Mouse (Mus musculus): ENCODE measurements at regions not wholly inside any gene's neighbourhood (a gene's known extent, or its start where the extent isn't known, plus 50 kb on each side); places are given as distances from the start of the nearest gene placed in this dataset.

DNA sequence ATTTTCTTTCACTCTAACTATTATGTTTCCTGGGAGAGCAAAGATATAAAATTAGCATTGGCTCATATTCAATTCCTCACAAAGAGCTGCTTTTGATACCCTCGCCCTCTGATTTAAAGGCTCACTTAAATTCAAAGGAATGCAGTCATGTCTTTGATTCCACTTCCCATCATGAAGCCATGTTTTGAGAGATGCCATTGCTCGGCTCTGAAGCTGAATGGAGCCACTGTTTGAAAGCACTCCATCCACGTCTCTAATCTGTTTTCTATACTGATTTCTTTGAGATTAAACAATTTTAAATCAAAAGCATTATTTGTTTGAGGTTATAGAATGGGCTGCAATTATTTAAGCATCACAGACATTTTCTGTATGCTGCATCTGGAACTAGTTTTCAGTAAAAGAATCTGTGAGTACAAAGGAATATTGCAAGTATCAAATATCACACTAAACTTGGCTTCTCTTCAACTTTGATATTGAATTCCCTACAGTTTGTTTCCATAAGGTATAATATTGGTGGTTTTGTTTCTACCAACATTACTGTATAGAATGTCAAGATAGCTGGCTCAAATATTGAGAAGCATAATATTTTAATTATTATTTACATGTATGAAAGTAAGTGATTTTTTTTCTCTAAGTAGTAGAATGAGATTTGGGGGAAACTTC lies 126.4 kb downstream of the Rpl10l start:
- 27% methylated on average over 3 of the region's 3 CpGs for WGBS

DNA sequence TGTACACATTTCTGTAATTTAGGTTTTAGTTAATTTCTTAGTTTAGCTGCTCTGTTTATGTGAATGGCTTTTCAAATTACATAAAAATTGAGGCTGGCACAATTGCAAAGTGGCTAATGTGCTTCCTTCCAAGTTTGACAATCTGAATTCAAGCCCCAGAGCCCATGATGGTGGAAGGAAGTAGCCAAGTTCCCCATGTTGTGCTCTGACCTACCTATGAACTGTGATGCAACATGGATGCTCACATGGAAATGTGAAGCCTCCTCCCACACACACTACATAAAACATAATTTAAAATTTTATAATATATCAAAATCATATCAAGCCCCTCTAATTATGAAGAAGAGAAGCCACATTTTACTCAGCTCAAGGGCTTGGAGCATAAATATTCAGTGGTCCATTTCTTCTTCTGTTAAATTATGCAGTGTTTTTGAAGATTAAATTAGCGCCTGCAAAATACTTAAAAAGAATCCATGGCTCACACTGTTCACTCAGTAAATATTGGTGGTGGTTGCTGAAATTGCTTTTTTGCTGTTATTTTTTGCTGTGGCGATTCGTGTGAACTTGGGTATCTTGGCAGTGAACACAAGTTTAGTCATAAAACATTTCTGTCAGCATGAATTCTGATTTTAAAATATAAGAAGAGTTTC lies 127.1 kb downstream of the Rpl10l start:
- no peak overlapping the region for H3K9ac ChIP-seq (replicated peaks)
- H3K27me3 ChIP-seq = no peaks in the 10 kb centered on the region
- H3K9me3 ChIP-seq = no peaks in the 10 kb centered on the region
- H3K4me1 ChIP-seq = no peaks in the 10 kb centered on the region
- 65% methylated on average over 3 of the region's 3 CpGs for WGBS
- no peak overlapping the region for H3K4me3 ChIP-seq
- H3K36me3 ChIP-seq = no peaks in the 10 kb centered on the region
- H3K4me2 ChIP-seq (replicated peaks) = no peak overlapping the region
- no peak overlapping the region for H3K27ac ChIP-seq (replicated peaks)
- ATAC-seq (ENCODE audit: low FRiP score, low read depth) = 0 out of 2 replicates have a peak, but pooled peaks have one; percentile 30

More for the DNA sequence above, 126.4 kb downstream of the Rpl10l start:
- H3K27me3 ChIP-seq = no peaks in the 10 kb centered on the region
- H3K9ac ChIP-seq (replicated peaks) = no peak overlapping the region
- no peaks in the 10 kb centered on the region for H3K36me3 ChIP-seq
- no peak overlapping the region for H3K4me3 ChIP-seq
- no peak overlapping the region for H3K27ac ChIP-seq (replicated peaks)
- peak; percentile 62; the same call in 1 of the 2 replicates for ATAC-seq (ENCODE audit: low FRiP score, low read depth)
- H3K9me3 ChIP-seq = no peaks in the 10 kb centered on the region
- H3K4me2 ChIP-seq (replicated peaks) = no peak overlapping the region
- H3K4me1 ChIP-seq = no peaks in the 10 kb centered on the region

DNA sequence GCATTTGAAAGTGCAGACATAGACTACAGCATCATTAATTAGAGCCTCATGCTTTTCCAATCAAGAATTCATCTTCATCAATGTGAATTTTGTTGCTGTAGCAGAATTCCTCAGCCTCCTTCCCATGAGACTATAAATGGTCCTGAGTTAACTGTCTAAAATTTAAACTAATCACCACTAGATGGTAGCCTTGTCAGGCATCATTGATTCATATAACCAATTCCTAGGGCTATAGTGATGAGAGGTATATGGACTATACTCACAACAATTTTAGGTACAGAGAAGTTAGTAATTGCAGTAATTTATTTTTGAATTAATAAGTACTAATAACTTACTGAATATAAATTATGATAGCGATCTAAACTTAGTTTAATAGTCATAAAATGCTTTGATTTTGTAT lies 153.3 kb downstream of the Rpl10l start:
- Histone ChIP-seq H3K4me3 (no peak overlapping the region), H3K9ac (replicated peaks) (no peak overlapping the region), H3K4me2 (replicated peaks) (no peak overlapping the region), H3K27ac (replicated peaks) (no peak overlapping the region), H3K36me3 (no peaks in the 10 kb centered on the region), H3K9me3 (no peaks in the 10 kb centered on the region), H3K4me1 (no peaks in the 10 kb centered on the region), H3K27me3 (no peaks in the 10 kb centered on the region)
- no peak for ATAC-seq (ENCODE audit: low FRiP score, low read depth)
- 47% methylated on average over 1 of the region's 1 CpGs for WGBS

DNA sequence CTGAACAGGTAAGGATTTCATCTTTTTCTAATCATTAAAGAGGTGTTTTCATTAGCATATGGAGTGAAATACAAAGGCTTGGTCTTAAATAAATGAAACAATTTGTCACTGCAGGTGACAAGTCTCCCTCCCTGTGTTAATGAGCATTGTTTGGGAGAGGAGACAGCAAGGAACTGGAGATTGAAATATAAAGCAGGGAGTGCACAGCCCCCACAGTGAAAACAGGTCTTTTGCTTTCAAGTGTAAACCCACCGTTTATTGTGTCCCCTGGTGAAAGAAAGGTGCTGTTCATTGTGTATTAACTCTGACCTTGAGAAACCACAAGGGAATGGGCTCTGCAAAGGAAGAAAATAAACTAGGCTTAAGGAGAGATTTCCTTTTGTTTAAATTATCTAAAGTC lies 164.6 kb downstream of the Rpl10l start:
- H3K27ac ChIP-seq (replicated peaks) = no peak overlapping the region
- no peak overlapping the region for H3K4me2 ChIP-seq (replicated peaks)
- H3K9ac ChIP-seq (replicated peaks) = no peak overlapping the region
- no peak for ATAC-seq (ENCODE audit: low FRiP score, low read depth)
- no peaks in the 10 kb centered on the region for H3K27me3 ChIP-seq
- H3K9me3 ChIP-seq = no peaks in the 10 kb centered on the region
- 29% methylated on average over 1 of the region's 1 CpGs for WGBS
- H3K4me1 ChIP-seq = no peaks in the 10 kb centered on the region
- H3K36me3 ChIP-seq = no peaks in the 10 kb centered on the region
- H3K4me3 ChIP-seq = no peak overlapping the region

DNA sequence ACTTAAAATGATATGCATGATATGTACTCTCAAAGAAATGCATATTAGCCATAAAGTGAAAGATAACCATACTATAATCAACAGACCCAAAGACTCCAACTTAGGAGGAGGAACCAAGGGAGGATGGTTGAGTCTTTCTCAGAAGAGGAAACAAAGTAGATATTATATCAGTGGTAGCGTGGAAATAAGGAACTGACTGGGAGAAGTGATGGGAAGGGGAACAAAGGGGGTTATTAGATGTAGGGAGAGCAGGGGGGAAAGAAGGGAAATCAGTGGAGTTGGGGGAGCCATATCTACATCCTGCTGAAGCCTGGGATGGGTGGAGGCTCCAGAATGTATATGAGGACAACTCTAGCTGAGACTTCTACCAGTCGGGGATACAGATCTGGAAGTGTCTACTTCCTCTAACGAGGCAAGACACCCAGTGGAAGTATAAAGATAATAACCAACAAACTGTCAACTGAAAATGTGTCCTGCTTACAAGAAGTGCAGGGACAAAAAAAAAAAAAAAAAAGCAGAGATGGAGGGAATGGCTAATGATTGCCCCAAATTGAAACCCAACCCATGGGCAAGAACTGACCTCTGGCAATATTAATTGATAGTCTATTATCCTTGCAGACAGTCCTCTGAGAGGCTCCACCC lies 193.3 kb downstream of the Rpl10l start:
- WGBS = 88% methylated on average over 3 of the region's 3 CpGs
- no peak overlapping the region for H3K9ac ChIP-seq (replicated peaks)
- no peak overlapping the region for H3K4me3 ChIP-seq
- no peaks in the 10 kb centered on the region for H3K9me3 ChIP-seq
- no peaks in the 10 kb centered on the region for H3K27me3 ChIP-seq
- H3K4me2 ChIP-seq (replicated peaks) = no peak overlapping the region
- no peaks in the 10 kb centered on the region for H3K36me3 ChIP-seq
- no peak overlapping the region for H3K27ac ChIP-seq (replicated peaks)
- H3K4me1 ChIP-seq = no peaks in the 10 kb centered on the region
- no peak for ATAC-seq (ENCODE audit: low FRiP score, low read depth)

DNA sequence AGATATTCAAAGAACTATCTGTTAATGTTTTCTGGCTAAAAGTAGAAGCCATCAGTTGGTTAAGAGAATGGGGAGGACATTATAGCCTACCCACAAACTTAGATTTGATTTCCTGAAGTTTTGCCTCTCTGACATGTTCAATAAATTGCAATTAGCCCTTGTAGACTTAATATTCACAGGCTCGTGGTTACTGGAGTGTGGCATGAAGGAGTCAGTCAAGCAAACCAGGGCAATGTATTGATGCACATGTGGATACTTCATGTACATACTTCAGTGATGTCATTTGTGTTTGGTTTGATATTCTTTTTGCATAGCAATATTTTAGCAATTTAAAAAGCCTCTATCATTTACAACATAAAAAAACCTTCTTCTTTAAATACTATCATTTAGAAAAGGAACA lies 223.9 kb downstream of the Rpl10l start:
- Histone ChIP-seq H3K27ac (replicated peaks) (no peak overlapping the region), H3K4me3 (no peak overlapping the region), H3K36me3 (no peaks in the 10 kb centered on the region), H3K4me1 (no peaks in the 10 kb centered on the region), H3K9ac (replicated peaks) (no peak overlapping the region), H3K27me3 (no peaks in the 10 kb centered on the region), H3K4me2 (replicated peaks) (no peak overlapping the region), H3K9me3 (no peaks in the 10 kb centered on the region)
- ATAC-seq (ENCODE audit: low FRiP score, low read depth) = no peak
- 83% methylated on average over 1 of the region's 1 CpGs for WGBS

DNA sequence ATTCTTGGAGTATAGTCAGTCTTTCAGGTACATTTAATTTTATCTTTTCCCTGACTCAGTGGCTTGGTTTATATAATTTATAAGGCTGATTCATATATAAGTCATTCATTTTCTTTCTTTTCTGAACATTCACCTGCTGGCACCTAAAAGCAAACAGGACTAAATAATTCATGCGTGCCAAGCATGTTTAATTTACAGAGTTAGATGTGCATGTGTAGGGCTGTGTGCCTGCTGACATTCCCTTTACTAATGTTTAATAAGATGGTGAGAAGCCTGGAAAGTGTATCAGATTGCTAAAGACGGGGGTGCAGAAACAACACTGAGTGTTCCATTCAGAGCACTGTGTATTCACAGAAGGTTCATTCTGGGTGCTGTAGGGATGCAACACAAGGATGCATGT lies 229.0 kb downstream of the Rpl10l start:
- WGBS = 82% methylated on average over 2 of the region's 2 CpGs

DNA sequence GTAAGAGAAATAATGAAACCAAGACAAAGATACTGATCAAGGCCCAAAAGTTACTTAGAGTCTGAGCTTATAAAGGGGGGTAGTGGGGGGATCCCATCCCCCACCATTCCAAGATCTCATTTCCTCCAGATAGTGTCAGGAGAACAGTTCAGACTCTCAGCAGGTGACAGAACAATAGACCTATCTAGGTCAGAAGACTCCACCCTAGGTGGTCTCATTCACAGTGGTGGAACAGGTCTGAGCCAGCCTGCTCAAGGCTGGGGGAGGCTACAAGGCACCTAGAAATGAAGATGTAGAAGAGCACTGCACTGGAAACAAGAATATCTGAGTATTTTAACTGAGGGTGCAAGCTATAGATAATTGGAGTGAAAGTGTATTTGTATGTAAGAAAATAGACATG lies 235.3 kb downstream of the Rpl10l start:
- Histone ChIP-seq H3K36me3 (no peaks in the 10 kb centered on the region), H3K4me3 (no peak overlapping the region), H3K4me1 (no peaks in the 10 kb centered on the region), H3K4me2 (replicated peaks) (no peak overlapping the region), H3K27me3 (no peaks in the 10 kb centered on the region), H3K27ac (replicated peaks) (no peak overlapping the region), H3K9me3 (no peaks in the 10 kb centered on the region), H3K9ac (replicated peaks) (no peak overlapping the region)
- no peak for ATAC-seq (ENCODE audit: low FRiP score, low read depth)

More for the DNA sequence above, 229.0 kb downstream of the Rpl10l start:
- no peaks in the 10 kb centered on the region for H3K36me3 ChIP-seq
- H3K27ac ChIP-seq (replicated peaks) = no peak overlapping the region
- no peak overlapping the region for H3K4me3 ChIP-seq
- H3K9me3 ChIP-seq = no peaks in the 10 kb centered on the region
- no peak for ATAC-seq (ENCODE audit: low FRiP score, low read depth)
- H3K4me2 ChIP-seq (replicated peaks) = no peak overlapping the region
- no peak overlapping the region for H3K9ac ChIP-seq (replicated peaks)
- H3K27me3 ChIP-seq = no peaks in the 10 kb centered on the region
- H3K4me1 ChIP-seq = no peaks in the 10 kb centered on the region

DNA sequence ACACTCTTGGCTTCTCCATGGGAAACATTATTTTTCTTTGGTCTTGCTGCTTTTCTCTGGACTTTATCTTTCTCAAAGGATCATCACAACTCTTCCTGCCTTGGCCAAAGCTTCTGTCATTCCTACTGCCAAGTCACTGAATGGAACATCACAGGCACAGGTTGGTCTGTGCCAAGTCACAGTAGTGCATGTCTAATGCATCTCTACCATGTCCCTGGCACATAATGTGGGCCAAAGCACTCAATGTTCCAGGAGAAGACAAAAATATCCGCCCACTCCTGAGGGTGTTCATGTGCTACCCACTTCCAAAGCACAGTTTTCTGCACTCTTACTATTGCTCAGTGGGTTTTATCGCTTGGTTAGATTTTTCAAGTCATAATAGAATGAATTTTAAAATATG lies 247.9 kb downstream of the Rpl10l start:
- no peaks in the 10 kb centered on the region for H3K4me1 ChIP-seq
- H3K27ac ChIP-seq (replicated peaks) = no peak overlapping the region
- H3K27me3 ChIP-seq = no peaks in the 10 kb centered on the region
- H3K4me3 ChIP-seq = no peak overlapping the region
- no peak overlapping the region for H3K9ac ChIP-seq (replicated peaks)
- no peaks in the 10 kb centered on the region for H3K9me3 ChIP-seq
- no peak overlapping the region for H3K4me2 ChIP-seq (replicated peaks)
- no peaks in the 10 kb centered on the region for H3K36me3 ChIP-seq
- WGBS = 90% methylated on average over 2 of the region's 2 CpGs
- ATAC-seq (ENCODE audit: low FRiP score, low read depth) = no peak

DNA sequence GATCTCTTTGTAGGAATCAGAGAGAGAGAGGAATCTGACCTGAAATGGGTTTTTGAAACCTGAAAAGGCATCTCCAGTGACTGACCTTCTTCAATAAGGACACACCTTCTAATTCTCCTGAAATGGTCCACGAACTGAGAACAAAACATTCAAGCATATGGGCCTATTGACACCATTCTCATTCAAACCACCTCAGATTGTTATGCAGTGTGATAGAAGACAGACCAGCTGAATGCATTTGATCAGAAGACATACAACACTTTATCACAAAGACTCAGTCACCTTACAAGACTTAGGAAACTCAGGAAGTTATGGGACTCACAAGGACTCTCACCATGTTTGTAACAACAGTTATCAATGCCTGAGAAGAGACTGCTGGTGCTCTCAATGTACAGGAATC lies 256.7 kb downstream of the Rpl10l start:
- WGBS = 78% methylated on average over 1 of the region's 1 CpGs
- H3K4me3 ChIP-seq = no peak overlapping the region
- no peaks in the 10 kb centered on the region for H3K27me3 ChIP-seq
- no peak for ATAC-seq (ENCODE audit: low FRiP score, low read depth)
- H3K4me1 ChIP-seq = no peaks in the 10 kb centered on the region
- no peaks in the 10 kb centered on the region for H3K36me3 ChIP-seq
- no peak overlapping the region for H3K27ac ChIP-seq (replicated peaks)
- no peak overlapping the region for H3K9ac ChIP-seq (replicated peaks)
- H3K4me2 ChIP-seq (replicated peaks) = no peak overlapping the region
- no peaks in the 10 kb centered on the region for H3K9me3 ChIP-seq

DNA sequence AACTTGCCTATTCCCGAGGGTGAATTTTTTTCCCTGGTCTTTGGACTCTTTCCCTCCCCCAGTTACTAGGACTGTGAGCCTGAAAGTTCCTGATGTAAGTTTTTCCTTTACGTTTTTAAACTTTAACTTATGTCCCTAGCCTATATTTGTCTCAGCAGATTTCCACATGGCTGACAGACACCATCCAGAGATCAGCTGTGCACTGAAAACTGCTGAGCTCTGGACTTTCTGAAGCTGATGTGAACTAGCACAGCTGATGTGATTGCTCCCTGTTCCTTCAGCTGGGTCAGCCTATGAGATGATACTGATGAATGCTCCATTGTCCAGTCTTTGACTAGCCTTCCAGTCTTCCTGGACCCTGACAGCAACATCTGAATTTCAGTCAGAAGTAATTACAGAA lies 271.5 kb downstream of the Rpl10l start:
- no peak for ATAC-seq (ENCODE audit: low FRiP score, low read depth)
- WGBS = 83% methylated on average over 2 of the region's 2 CpGs

More for the DNA sequence above, 271.5 kb downstream of the Rpl10l start:
- Histone ChIP-seq H3K4me3 (no peak overlapping the region), H3K4me1 (no peaks in the 10 kb centered on the region), H3K9me3 (no peaks in the 10 kb centered on the region), H3K9ac (replicated peaks) (no peak overlapping the region), H3K27ac (replicated peaks) (no peak overlapping the region), H3K4me2 (replicated peaks) (no peak overlapping the region), H3K27me3 (no peaks in the 10 kb centered on the region), H3K36me3 (no peaks in the 10 kb centered on the region)

Measured in midbrain, embryonic 12.5 days (tissue).